Mouse (Mus musculus): ENCODE measurements around the gene Htra1. TPM values are rescaled to one million over a fixed set of nuclear protein-coding genes. Genes with fewer than 3 reads are reported as not detected.

Htra1 gene
- polyA plus RNA-seq, 1 experiment from 2014 or later: 20.4 TPM

DNA sequence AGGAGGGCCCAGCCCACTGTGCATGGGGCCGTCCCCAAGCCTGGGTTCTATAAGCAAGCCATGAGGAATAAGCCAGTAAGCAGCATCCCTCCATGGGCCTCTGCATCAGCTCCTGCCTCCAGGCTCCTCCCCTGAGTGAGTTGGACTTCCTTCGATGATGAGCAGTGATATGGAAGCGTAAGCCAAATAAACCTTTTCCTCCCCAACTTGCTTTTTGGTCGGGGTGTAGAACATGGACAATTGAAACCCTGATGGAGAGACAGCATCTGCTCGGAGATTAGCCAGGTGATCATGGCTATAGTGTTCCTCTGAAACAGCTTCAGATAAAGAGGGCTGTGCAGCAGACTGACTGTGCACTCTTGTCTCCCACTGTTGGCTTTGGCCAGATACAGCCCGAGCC is 32.0 kb downstream of the Htra1 start:
- ATAC-seq (ENCODE audit: insufficient number of reproducible peaks, insufficient read depth, low FRiP score, low TSS enrichment, low read depth): no peak
- 89% methylated on average over 6 of the region's 6 CpGs for WGBS
- Histone ChIP-seq H3K27ac (no peak overlapping the region), H3K27me3 (no peaks in the 10 kb centered on the region), H3K4me2 (no peak overlapping the region), H3K36me3 (no peaks in the 10 kb centered on the region), H3K4me3 (replicated peaks) (no peak overlapping the region), H3K9me3 (no peaks in the 10 kb centered on the region), H3K4me1 (replicated peaks) (peaks cover 45% of the 10 kb centered on the region), H3K9ac (replicated peaks) (no peak overlapping the region)

- Histone ChIP-seq H3K27me3 (no peaks in the 10 kb centered on the region), H3K4me1 (replicated peaks) (peaks cover 45% of the 10 kb centered on the region), H3K27ac (no peak overlapping the region), H3K9me3 (no peaks in the 10 kb centered on the region), H3K36me3 (no peaks in the 10 kb centered on the region), H3K4me3 (replicated peaks) (no peak overlapping the region), H3K4me2 (no peak overlapping the region), H3K9ac (replicated peaks) (no peak overlapping the region)
- WGBS: 57% methylated on average over 7 of the region's 7 CpGs
- ATAC-seq (ENCODE audit: insufficient number of reproducible peaks, insufficient read depth, low FRiP score, low TSS enrichment, low read depth): no peak
These were observed 32.6 kb downstream of the Htra1 start for GRCm38 (mm10) chr7:130968537-130968936.

GRCm38 (mm10) chr7:130969076-130969475 is 33.2 kb downstream of the Htra1 start:
- Histone ChIP-seq H3K36me3 (no peaks in the 10 kb centered on the region), H3K4me3 (replicated peaks) (no peak overlapping the region), H3K27ac (no peak overlapping the region), H3K27me3 (no peaks in the 10 kb centered on the region), H3K9me3 (no peaks in the 10 kb centered on the region), H3K4me2 (no peak overlapping the region), H3K9ac (replicated peaks) (no peak overlapping the region), H3K4me1 (replicated peaks) (peaks cover 45% of the 10 kb centered on the region)
- ATAC-seq (ENCODE audit: insufficient number of reproducible peaks, insufficient read depth, low FRiP score, low TSS enrichment, low read depth): no peak
- 94% methylated on average over 5 of the region's 5 CpGs for WGBS

DNA sequence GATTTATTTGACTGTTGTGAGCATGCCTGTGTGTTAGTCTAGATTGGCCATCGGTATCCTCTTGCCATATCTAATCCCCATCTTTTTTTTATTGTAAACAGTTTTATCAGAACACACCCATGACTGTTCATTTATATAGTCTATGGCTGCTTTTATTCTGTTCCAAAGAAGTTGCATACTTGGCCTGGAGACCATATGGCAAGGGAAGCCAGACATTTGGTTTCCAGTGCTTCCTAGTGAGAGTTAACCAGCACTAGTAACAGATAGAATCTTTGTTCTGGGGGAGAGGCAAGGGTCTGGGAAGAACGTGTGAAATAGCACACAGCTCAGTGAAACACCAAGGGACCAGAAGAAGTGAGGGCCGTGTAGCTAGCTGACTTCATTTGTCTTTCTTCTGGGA is 33.6 kb downstream of the Htra1 start:
- ATAC-seq (ENCODE audit: insufficient number of reproducible peaks, insufficient read depth, low FRiP score, low TSS enrichment, low read depth): no peak
- H3K27ac ChIP-seq: no peak overlapping the region
- no peaks in the 10 kb centered on the region for H3K9me3 ChIP-seq
- H3K4me1 ChIP-seq (replicated peaks): peaks cover 42% of the 10 kb centered on the region
- no peak overlapping the region for H3K9ac ChIP-seq (replicated peaks)
- no peak overlapping the region for H3K4me2 ChIP-seq
- no peaks in the 10 kb centered on the region for H3K27me3 ChIP-seq
- H3K36me3 ChIP-seq: no peaks in the 10 kb centered on the region
- 39% methylated on average over 3 of the region's 3 CpGs for WGBS
- H3K4me3 ChIP-seq (replicated peaks): no peak overlapping the region

- H3K27me3 ChIP-seq: no peaks in the 10 kb centered on the region
These were observed 36.9 kb downstream of the Htra1 start for GRCm38 (mm10) chr7:130972767-130973166.

GRCm38 (mm10) chr7:130976305-130976935 is 40.5 kb downstream of the Htra1 start:
- 0 out of 2 replicates have a peak, but pooled peaks have one; percentile 43 for ATAC-seq (ENCODE audit: insufficient number of reproducible peaks, insufficient read depth, low FRiP score, low TSS enrichment, low read depth)
- no peaks in the 10 kb centered on the region for H3K27me3 ChIP-seq
- no peak overlapping the region for H3K4me3 ChIP-seq (replicated peaks)
- H3K36me3 ChIP-seq: no peaks in the 10 kb centered on the region
- H3K9ac ChIP-seq (replicated peaks): no peak overlapping the region
- WGBS: 6% methylated on average over 13 of the region's 13 CpGs
- H3K27ac ChIP-seq: peak overlapping the region; percentile 60
- H3K4me1 ChIP-seq (replicated peaks): peaks cover 24% of the 10 kb centered on the region
- H3K9me3 ChIP-seq: no peaks in the 10 kb centered on the region
- H3K4me2 ChIP-seq: no peak overlapping the region

More at GRCm38 (mm10) chr7:130972767-130973166, 36.9 kb downstream of the Htra1 start:
- Histone ChIP-seq H3K4me2 (no peak overlapping the region), H3K4me1 (replicated peaks) (peaks cover 34% of the 10 kb centered on the region), H3K9ac (replicated peaks) (no peak overlapping the region), H3K36me3 (no peaks in the 10 kb centered on the region), H3K27ac (no peak overlapping the region), H3K9me3 (no peaks in the 10 kb centered on the region), H3K4me3 (replicated peaks) (no peak overlapping the region)
- WGBS: 73% methylated on average over 9 of the region's 9 CpGs
- ATAC-seq (ENCODE audit: insufficient number of reproducible peaks, insufficient read depth, low FRiP score, low TSS enrichment, low read depth): no peak

- H3K4me1 ChIP-seq (replicated peaks): peaks cover 38% of the 10 kb centered on the region
- no peak for ATAC-seq (ENCODE audit: insufficient number of reproducible peaks, insufficient read depth, low FRiP score, low TSS enrichment, low read depth)
These were observed 42.0 kb downstream of the Htra1 start for GRCm38 (mm10) chr7:130977794-130978521.

DNA sequence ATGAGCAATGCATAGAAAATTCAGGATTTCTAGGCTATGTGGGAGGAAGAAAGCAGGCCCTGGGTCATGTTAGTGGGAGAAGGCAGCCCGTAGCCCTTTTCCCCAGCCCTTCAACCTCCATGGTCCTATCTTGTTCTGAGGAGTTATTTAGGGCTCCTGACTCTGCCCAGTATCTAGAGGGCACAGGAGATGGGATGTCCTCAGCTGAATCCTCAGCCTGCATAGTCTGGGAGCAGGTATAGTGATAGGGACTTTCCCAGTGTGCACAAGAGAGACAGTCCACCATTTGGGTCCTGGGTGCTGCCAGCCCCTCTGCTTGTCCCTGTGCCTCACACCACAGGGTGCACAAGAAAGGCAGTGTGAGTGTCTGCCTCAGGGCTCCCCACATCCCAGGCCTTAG is 42.6 kb downstream of the Htra1 start:
- Histone ChIP-seq H3K27me3 (no peaks in the 10 kb centered on the region), H3K4me3 (replicated peaks) (no peak overlapping the region), H3K9me3 (no peaks in the 10 kb centered on the region), H3K4me1 (replicated peaks) (peaks cover 40% of the 10 kb centered on the region), H3K4me2 (no peak overlapping the region), H3K36me3 (no peaks in the 10 kb centered on the region), H3K9ac (replicated peaks) (no peak overlapping the region), H3K27ac (no peak overlapping the region)
- WGBS: 86% methylated on average over 1 of the region's 1 CpGs
- no peak for ATAC-seq (ENCODE audit: insufficient number of reproducible peaks, insufficient read depth, low FRiP score, low TSS enrichment, low read depth)

More at GRCm38 (mm10) chr7:130977794-130978521, 42.0 kb downstream of the Htra1 start:
- Histone ChIP-seq H3K27me3 (no peaks in the 10 kb centered on the region), H3K4me2 (no peak overlapping the region), H3K36me3 (no peaks in the 10 kb centered on the region), H3K9ac (replicated peaks) (no peak overlapping the region), H3K9me3 (no peaks in the 10 kb centered on the region), H3K4me3 (replicated peaks) (no peak overlapping the region), H3K27ac (peak overlapping the region; percentile 60; the same call in 1 of the 2 replicates)
- 65% methylated on average over 5 of the region's 5 CpGs for WGBS

GRCm38 (mm10) chr7:130980130-130980529 is 44.2 kb downstream of the Htra1 start:
- no peak for ATAC-seq (ENCODE audit: insufficient number of reproducible peaks, insufficient read depth, low FRiP score, low TSS enrichment, low read depth)
- Histone ChIP-seq H3K36me3 (no peaks in the 10 kb centered on the region), H3K9me3 (no peaks in the 10 kb centered on the region), H3K4me3 (replicated peaks) (no peak overlapping the region), H3K4me2 (no peak overlapping the region), H3K27me3 (no peaks in the 10 kb centered on the region), H3K9ac (replicated peaks) (no peak overlapping the region), H3K27ac (no peak overlapping the region), H3K4me1 (replicated peaks) (peaks cover 40% of the 10 kb centered on the region)
- 85% methylated on average over 5 of the region's 5 CpGs for WGBS

DNA sequence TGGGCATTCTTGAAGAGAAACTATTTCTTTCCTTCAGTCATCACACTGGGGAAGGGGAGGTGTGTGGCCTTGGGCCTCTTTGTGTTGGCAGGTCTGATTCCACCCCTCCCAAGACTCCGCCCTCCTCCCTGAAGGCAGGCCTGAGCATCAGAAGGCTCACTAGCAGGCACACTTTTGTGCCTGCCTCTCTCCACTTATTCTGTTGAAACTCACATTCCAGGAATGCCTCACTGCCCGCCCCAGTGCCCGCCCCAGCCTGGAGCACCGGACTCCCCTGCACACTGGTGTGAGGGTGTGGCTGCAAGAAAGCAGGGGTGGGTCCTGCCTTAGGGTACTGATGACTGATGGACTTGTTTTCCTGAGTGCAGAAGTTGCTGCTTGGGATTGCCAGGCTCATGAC is 46.5 kb downstream of the Htra1 start:
- Histone ChIP-seq H3K4me1 (replicated peaks) (peaks cover 23% of the 10 kb centered on the region), H3K9ac (replicated peaks) (no peak overlapping the region), H3K9me3 (no peaks in the 10 kb centered on the region), H3K4me2 (no peak overlapping the region), H3K27ac (peak overlapping the region; percentile 70), H3K4me3 (replicated peaks) (no peak overlapping the region), H3K36me3 (no peaks in the 10 kb centered on the region), H3K27me3 (no peaks in the 10 kb centered on the region)
- WGBS: 33% methylated on average over 4 of the region's 4 CpGs
- peak; percentile 68 for ATAC-seq (ENCODE audit: insufficient number of reproducible peaks, insufficient read depth, low FRiP score, low TSS enrichment, low read depth)

GRCm38 (mm10) chr7:130982881-130983280 is 47.0 kb downstream of the Htra1 start:
- Histone ChIP-seq H3K36me3 (no peaks in the 10 kb centered on the region), H3K9me3 (no peaks in the 10 kb centered on the region), H3K9ac (replicated peaks) (no peak overlapping the region), H3K4me2 (no peak overlapping the region), H3K4me1 (replicated peaks) (peaks cover 21% of the 10 kb centered on the region), H3K4me3 (replicated peaks) (no peak overlapping the region), H3K27me3 (no peaks in the 10 kb centered on the region), H3K27ac (0 out of 2 replicates have a peak overlapping the region, but pooled peaks have one; percentile 70)
- 75% methylated on average over 3 of the region's 3 CpGs for WGBS
- ATAC-seq (ENCODE audit: insufficient number of reproducible peaks, insufficient read depth, low FRiP score, low TSS enrichment, low read depth): no peak

Data from limb, embryonic 12.5 days (tissue).